Mouse (Mus musculus) bone marrow macrophage, adult 2 months (primary cell): Measurements from ENCODE around the gene Stac.

Experiments used
- CTCF ChIP-seq: IDR thresholded peaks from 2 replicates; pipeline ENCODE4 v1.5.1; 2012; ENCODE audit warnings: low read depth, mild to moderate bottlenecking, low read length, moderate library complexity
- POLR2A ChIP-seq: IDR thresholded peaks from 2 replicates; pipeline ENCODE4 v1.6.1; 2012; ENCODE audit warnings: mild to moderate bottlenecking, low read depth, low read length, borderline replicate concordance

DNA sequence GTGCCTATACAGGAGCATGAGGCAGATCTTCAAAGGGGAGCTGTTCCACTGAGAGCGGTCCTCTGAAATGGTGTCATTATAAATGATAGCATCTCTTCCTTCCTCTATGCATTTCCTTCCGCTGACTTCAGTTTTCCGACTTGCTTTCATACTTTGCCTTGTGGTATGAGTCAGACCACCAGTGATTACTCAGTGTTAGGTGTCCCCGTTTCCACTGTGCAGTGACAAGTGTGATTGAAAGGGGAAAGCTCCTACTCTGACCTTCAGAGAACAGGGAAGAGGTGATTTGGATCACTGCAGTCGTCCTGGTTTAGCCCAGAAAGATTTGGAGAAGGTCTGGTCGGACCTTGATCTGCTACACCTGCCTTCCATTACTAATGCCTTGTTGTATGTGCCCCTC is 81.4 kb downstream of the Stac start:
- TF ChIP-seq POLR2A (no peak), CTCF (no peak)
